Mouse (Mus musculus): Measurements from ENCODE around the gene Pepd. TPM values are rescaled to one million over a fixed set of nuclear protein-coding genes. Genes with fewer than 3 reads are reported as not detected.

Gene Pepd
- total and polyA plus RNA-seq, 3 experiments: 29.7 to 48.0 TPM; not detected in 1

- Histone ChIP-seq H3K4me1 (ENCODE audit: control insufficient read depth in 1 of 2, insufficient read depth in 2 of 2, low read length in 2 of 2) (peaks cover 0 to 7% of the 10 kb centered on the region in 2 experiments; a peak in 2 of 4 replicates), H3K36me3 (ENCODE audit: control insufficient read depth in 1 of 2, insufficient read depth in 2 of 2, low read length in 2 of 2) (no peaks in the 10 kb centered on the region), H3K9me3 (replicated peaks; ENCODE audit: insufficient read depth, low read length) (no peaks in the 10 kb centered on the region), H3K9ac (ENCODE audit: control insufficient read depth, low read depth, low read length, poor library complexity, severe bottlenecking) (no peak overlapping the region), H3K4me3 (ENCODE audit: control insufficient read depth in 1 of 2, insufficient read depth in 1 of 2, low read depth in 2 of 2, low read length in 2 of 2) (no peak overlapping the region), H3K79me2 (ENCODE audit: control insufficient read depth, insufficient read depth, low read length, poor library complexity) (no peaks in the 10 kb centered on the region), H3K27ac (ENCODE audit: control insufficient read depth, low read depth, low read length) (no peak overlapping the region), H3K27me3 (ENCODE audit: control insufficient read depth in 1 of 2, insufficient read depth in 2 of 2, low read length in 2 of 2) (no peaks in the 10 kb centered on the region)
- DNase-seq (ENCODE audit: low read depth, low spot score): no peak
- TF ChIP-seq CHD2 (IDR thresholded peaks at IDR 0.05; ENCODE audit: low read length) (no peak), HCFC1 (IDR thresholded peaks at IDR 0.05; ENCODE audit: low read depth, low read length) (no peak), RAD21 (IDR thresholded peaks at IDR 0.05; ENCODE audit: low read depth, low read length) (no peak), E2F4 (IDR thresholded peaks at IDR 0.05; ENCODE audit: borderline replicate concordance, low read depth, low read length) (no peak), GABPA (IDR thresholded peaks at IDR 0.05; ENCODE audit: low read depth, low read length) (no peak), MXI1 (IDR thresholded peaks at IDR 0.05; ENCODE audit: low read depth, low read length) (no peak), ZMIZ1 (IDR thresholded peaks at IDR 0.05; ENCODE audit: low read depth, low read length) (no peak), USF2 (IDR thresholded peaks at IDR 0.05; ENCODE audit: borderline replicate concordance in 1 of 2, insufficient read depth in 1 of 2, low read depth in 1 of 2, low read length in 2 of 2) (no peak), KAT2A (conservative IDR thresholded peaks at IDR 0.05; ENCODE audit: low read depth, low read length) (no peak), ZNF384 (IDR thresholded peaks at IDR 0.05; ENCODE audit: low read depth, low read length) (no peak), POLR2A (IDR thresholded peaks at IDR 0.05; ENCODE audit: control insufficient read depth in 1 of 2, insufficient read depth in 1 of 2, low read depth in 1 of 2, low read length in 2 of 2, poor library complexity in 1 of 2) (no peak), UBTF (IDR thresholded peaks at IDR 0.05; ENCODE audit: borderline replicate concordance, insufficient read depth, low read depth, low read length) (no peak)
Measured at GRCm38 (mm10) chr7:35066640-35067212, 154.5 kb downstream of the Pepd start.

DNA sequence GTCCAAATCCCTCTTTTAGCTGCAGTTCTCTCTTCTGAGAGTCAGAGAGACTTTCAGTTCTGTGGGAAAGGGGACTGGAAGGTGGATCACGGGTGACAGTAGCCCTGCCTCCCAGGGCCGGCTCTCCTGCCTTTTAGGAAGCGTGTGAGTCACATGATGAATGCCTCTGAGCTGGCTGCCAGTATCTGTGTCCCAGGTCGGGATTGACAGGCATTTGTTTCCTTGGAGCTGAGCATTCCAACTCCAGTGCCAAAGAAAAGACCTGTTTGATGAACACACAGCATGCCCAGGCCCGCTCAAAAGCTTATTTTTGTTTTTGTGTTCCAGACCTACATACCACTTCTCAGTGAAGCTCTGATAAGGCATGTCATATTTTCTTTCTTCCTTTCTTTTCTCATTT lies 164.5 kb downstream of the Pepd start:
- H3K9ac ChIP-seq (ENCODE audit: control insufficient read depth, low read depth, low read length, poor library complexity, severe bottlenecking): no peak overlapping the region
- TF ChIP-seq ZMIZ1 (IDR thresholded peaks at IDR 0.05; ENCODE audit: low read depth, low read length) (no peak), JUND (IDR thresholded peaks at IDR 0.05; ENCODE audit: low read depth, low read length) (no peak), KAT2A (conservative IDR thresholded peaks at IDR 0.05; ENCODE audit: low read depth, low read length) (no peak), ZC3H11A (IDR thresholded peaks at IDR 0.05; ENCODE audit: low read depth, low read length) (no peak), EP300 (IDR thresholded peaks at IDR 0.05; ENCODE audit: low read depth in 1 of 2, low read length in 2 of 2) (no peak), MXI1 (IDR thresholded peaks at IDR 0.05; ENCODE audit: low read depth, low read length) (no peak), POLR2AphosphoS5 (IDR thresholded peaks at IDR 0.05; ENCODE audit: borderline replicate concordance, low read depth, low read length) (no peak), ZNF384 (IDR thresholded peaks at IDR 0.05; ENCODE audit: low read depth, low read length) (no peak), MAZ (IDR thresholded peaks at IDR 0.05; ENCODE audit: low read depth, low read length) (no peak), MAFK (IDR thresholded peaks at IDR 0.05; ENCODE audit: borderline replicate concordance, low read depth, low read length) (no peak), BHLHE40 (IDR thresholded peaks at IDR 0.05; ENCODE audit: borderline replicate concordance, low read depth, low read length) (no peak), NRF1 (IDR thresholded peaks at IDR 0.05; ENCODE audit: insufficient read depth, low read depth, low read length, poor library complexity, severe bottlenecking) (no peak), ETS1 (IDR thresholded peaks at IDR 0.05; ENCODE audit: low read depth, low read length) (no peak), TAL1 (IDR thresholded peaks at IDR 0.05; ENCODE audit: low read length) (no peak), USF1 (IDR thresholded peaks at IDR 0.05; ENCODE audit: low read depth, low read length) (no peak), HCFC1 (IDR thresholded peaks at IDR 0.05; ENCODE audit: low read depth, low read length) (no peak), CHD2 (IDR thresholded peaks at IDR 0.05; ENCODE audit: low read length) (no peak)

More for the DNA sequence above, 164.5 kb downstream of the Pepd start:
- Histone ChIP-seq H3K79me2 (ENCODE audit: control insufficient read depth, insufficient read depth, low read length, poor library complexity) (no peaks in the 10 kb centered on the region), H3K27ac (ENCODE audit: control insufficient read depth, low read depth, low read length) (no peak overlapping the region), H3K27me3 (ENCODE audit: control insufficient read depth in 1 of 2, insufficient read depth in 2 of 2, low read length in 2 of 2) (peaks cover 2 to 8% of the 10 kb centered on the region in 2 experiments; a peak in 3 of 4 replicates), H3K9me3 (replicated peaks; ENCODE audit: insufficient read depth, low read length) (no peaks in the 10 kb centered on the region), H3K36me3 (ENCODE audit: control insufficient read depth in 1 of 2, insufficient read depth in 2 of 2, low read length in 2 of 2) (no peaks in the 10 kb centered on the region), H3K4me1 (ENCODE audit: control insufficient read depth in 1 of 2, insufficient read depth in 2 of 2, low read length in 2 of 2) (no peaks in the 10 kb centered on the region), H3K4me3 (ENCODE audit: control insufficient read depth in 1 of 2, insufficient read depth in 1 of 2, low read depth in 2 of 2, low read length in 2 of 2) (no peak overlapping the region)
- no peak for DNase-seq (ENCODE audit: low read depth, low spot score)

Data from MEL (cell line).